Mouse (Mus musculus) layer of hippocampus, adult 18-20 months (tissue): ENCODE data around the gene Phf7. TPM values are rescaled to one million over a fixed set of nuclear protein-coding genes. Genes with fewer than 3 reads are reported as not detected.

Experiments
- DNase-seq, 2 experiments: peaks; one replicate each; pipeline ENCODE4 v3.0.0; 2022; ENCODE audit warnings: low spot score in 2 of 2
- total RNA-seq, 2 experiments: library from RNA; stranded (reverse); gene quantifications; 2 replicates each; pipeline ENCODE4 v1.2.3; 2021

Gene Phf7
- total RNA-seq, 2 experiments from 2014 or later = 3.7 to 3.8 TPM

DNA sequence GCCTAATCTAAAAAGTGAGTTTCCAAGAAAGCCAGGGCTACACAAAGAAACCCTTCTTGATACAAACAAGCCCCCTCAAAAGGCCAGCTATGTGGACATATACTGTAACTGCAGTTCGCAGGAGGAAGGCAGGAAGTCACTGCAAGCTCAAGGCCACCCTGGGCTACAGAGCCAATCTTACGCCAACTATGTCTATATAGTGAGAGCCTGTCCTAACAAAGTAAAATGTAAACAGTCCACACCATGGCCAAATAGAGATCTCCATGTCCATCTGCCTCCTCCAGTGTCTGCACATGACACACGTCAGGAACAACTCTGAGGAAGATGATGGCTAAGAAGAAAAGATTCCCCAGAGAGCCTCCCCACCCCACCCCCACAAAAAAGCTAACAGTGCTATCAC lies 51.1 kb downstream of the Phf7 start:
- no peak for DNase-seq

DNA sequence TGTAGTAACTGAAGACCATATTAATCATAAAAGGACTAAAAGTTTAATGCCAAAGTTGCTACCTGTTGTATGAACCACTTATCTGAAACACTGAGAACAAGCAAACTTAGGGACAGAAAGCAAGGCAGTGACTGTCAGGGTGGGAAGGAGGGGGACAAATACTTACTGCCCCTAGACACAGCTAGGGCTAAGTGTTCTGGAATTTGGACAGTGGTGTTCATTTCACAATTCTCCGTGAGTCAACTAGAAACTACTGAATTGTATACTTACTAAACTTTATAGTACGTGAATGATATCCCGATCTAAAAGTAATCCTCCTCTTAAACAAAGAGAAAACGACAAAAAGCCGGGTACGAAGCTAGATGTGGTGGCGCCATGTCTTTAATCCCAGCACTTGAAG lies 51.5 kb downstream of the Phf7 start:
- DNase-seq = no peak

DNA sequence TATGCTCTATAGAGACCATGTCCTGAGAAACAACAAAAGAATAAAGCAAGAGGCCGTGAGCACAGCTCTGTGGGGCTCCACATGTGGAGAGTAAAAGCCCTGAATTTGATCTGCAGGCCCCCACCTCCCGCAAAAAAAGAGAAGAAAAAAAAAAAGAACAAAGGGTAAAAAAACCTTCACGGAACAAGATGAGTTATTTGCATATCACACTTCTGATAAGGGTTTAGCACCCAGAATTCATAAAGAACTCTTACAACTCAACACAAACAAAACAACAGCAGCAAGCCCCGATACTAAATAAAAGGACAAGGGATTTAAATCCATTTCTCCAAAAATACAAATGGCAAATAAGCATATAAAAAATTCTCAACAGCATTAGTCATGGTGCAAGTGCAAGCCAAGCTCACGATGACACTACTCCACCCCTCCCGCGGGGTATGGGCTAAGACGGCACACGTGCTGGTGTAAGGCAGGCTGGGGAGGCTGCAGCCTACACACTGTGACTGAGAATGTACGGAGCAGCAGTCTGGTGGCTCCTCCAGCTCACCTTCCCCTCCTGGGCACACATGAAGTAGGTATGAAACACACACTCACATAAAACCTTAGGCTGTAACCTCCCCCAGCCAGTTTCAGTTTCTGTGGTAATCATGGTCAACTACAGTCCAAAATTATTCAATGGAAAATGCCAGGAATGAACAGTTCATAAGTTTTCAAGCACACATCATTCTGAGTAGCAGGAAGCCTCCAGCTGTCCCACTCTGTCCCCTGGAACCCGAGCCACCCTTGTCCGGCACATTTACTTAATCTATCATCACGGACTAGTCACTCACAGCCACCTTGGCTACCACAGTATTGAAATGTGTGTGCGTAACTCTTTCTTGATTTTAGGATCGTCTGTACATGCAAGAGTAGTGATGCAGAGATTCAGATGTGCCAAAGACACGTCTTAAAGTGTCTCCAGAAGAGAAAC lies 53.3 kb downstream of the Phf7 start:
- peak in 1 of 2 experiments; percentile 59 for DNase-seq

DNA sequence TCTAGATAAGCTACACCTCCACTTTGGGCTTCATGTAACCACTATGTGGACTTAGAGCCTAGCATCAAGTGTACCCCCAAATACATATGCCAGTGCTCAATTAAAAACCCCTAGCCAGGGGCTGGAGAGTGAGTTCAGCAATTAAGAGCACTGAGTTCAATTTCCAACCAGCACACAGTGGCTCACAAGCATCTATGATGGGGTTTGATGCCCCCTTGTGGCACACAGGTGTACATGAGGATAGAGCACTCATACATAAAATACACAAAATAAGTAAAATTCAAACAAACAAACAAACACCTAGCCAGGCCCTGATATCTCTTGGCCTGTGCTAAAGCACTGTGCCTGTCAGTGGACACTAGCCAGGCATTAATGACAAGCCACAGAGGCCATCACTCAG lies 55.1 kb downstream of the Phf7 start:
- DNase-seq = peak in 1 of 2 experiments; percentile 63

DNA sequence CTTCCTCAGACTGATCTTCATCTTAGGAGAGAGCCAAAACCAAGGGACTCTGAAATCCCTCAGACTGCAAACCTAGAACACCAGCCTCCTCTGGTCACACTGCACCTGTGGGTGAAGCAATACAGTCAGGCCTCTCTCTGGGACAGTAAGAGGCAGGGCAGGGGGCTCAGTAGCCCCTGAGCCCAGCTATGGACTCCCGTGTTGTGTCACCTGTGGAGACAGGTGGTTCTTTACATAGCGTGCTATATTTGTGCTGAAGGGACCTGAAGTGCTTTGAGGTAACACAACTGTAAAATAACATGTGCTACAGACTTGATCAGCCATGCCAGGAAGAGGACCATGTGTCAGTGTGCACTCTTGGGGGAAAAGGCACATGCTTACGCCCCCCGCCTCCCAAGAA lies 55.6 kb downstream of the Phf7 start:
- DNase-seq = no peak

DNA sequence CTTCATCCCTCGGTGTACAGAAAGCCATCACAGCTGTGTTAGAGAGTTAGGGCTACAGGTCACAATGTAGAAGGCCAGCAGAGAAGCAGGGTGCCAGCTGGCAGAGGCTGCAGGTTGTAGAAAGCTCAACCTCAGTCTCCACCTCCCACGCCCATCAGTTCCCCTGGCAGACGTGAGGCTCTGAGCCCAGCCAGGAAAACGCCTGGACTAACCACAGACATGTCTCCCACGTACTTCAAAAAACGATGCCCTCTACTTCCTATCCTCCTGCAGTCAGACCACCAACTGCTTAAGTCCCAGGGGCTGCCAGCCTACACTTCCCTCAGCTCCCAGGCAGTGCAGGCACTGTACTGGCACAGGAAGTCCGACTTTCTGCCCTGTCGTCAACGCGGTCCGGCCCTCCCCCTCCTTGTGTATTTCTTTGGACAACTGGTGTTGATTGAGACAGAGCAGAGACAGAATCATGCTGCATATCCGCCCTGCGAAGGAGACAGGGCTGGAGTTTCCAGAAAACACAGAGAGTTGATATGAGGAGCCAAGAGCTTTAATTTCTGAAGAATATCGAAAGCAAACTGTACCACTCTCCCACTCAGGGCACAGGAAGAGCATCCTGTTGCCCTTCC lies 56.1 kb downstream of the Phf7 start:
- no peak for DNase-seq

DNA sequence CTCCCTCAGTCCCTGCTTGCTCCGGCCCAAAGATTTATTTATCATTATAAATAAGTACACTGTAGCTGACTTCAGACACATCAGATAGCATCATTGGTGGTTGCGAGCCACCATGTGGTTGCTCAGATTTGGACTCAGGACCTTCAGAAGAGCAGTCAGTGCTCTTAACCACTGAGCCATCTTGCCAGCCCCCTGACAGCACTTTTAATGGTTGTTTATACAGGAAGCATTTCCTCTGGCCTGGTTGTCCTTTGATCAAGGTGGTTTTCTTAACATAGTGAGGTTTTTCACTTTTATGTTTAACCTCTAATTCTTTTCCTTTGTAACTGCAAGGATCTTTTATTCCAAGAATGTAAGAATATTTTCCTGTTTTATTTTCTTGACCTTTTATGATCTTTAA lies 56.7 kb downstream of the Phf7 start:
- DNase-seq = no peak

DNA sequence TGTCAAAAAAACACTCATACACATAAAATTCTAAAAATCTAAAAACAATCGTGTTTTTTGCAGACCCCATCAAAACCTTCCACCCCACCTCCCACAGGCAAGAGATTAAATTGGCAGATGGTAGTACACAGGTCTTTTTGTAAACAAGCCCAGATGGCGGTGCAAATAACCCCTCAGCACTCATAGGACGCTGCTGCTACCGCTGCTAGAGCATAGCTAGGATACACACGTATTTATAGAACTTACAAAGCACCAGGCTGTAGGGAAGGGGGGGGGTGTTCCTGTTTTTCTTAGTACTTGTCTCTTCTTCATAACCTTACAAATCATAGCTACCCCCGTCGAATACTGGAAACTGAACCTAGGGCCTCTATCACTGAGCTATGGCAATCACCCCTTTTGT lies 57.3 kb downstream of the Phf7 start:
- DNase-seq = peak in 1 of 2 experiments; percentile 60

DNA sequence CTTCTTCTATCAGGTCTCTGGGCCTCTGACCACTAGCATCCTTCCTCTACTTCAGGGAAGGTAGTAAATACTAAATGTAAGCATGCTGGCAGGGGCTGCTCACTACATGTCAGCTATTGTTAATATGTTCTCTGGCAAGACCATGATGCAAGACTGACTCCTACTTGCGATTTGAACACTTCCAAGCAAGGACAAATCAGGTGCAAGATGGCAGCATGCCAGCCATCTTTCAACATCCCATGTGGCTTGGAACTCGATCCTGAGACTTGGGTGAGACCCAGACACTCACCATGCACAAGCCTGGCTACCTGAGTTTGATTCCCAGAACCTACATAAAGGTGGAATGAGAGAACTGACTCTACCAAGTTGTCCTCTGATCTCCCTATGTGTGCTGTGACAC lies 59.2 kb downstream of the Phf7 start:
- DNase-seq = no peak

DNA sequence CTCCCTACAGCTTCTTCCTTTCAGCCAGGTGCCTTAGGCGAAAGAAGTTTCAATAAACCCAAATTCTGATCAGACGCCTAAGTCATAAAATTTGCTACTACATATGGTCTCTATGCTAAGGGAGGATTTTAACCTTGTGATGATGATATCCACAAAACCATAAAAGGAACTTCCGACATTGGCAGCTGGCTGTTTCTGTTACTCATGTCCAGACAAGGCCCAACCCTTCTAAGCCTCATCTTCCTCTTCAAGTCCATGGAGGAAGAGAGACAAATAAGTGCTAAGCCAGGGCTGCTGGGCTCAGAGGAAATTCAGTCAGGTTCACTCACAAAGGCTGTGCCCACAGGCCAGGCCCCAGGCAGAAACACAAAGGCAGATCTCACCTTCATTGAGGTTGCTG lies 61.8 kb downstream of the Phf7 start:
- DNase-seq = no peak

DNA sequence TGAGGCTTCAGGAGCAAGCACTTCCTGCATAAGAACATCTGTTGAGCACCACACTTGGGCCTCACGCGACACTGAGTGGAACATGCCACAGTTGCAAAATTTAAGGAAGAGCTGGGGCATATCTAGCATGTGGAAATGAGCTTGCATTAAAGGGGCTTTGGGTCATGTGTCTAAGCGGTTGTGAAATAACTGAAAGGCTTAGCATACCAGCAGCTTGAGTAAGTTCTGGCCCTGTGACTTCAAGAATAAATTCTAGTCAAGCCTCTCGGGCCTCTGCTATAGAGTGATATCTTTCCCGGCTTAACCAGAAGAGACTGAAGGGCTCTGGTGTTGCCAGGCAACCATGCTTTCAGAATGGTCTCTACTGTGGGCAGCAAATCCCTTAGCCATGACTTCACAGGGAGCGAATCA lies 62.3 kb downstream of the Phf7 start:
- no peak for DNase-seq

Other genes with a start within 250 kb of the Phf7 start
- gene Glt8d1, start 249.9 kb downstream of the Phf7 start, total RNA-seq = 10 to 100 TPM; 38.4 to 39.4 TPM
- gene Spcs1, start 249.6 kb downstream of the Phf7 start, total RNA-seq = 100 to 1,000 TPM; 149 to 170 TPM
- gene Pbrm1, start 232.2 kb downstream of the Phf7 start, total RNA-seq = 10 to 100 TPM; 52.0 to 56.4 TPM
- gene Gnl3, start 232.2 kb downstream of the Phf7 start, total RNA-seq = 10 to 100 TPM; 42.6 to 45.7 TPM
- 10 to 100 TPM; 26.9 to 30.3 TPM for gene Smim4, start 122.4 kb downstream of the Phf7 start, total RNA-seq
- 10 to 100 TPM; 11.0 to 11.5 TPM for gene Nt5dc2, start 120.3 kb downstream of the Phf7 start, total RNA-seq
- 10 to 100 TPM; 15.6 to 16.2 TPM for gene Stab1, start 82.7 kb downstream of the Phf7 start, total RNA-seq
- gene Tnnc1, start 43.0 kb downstream of the Phf7 start, total RNA-seq = 1 to 10 TPM; 2.0 to 3.5 TPM
- 100 to 1,000 TPM; 434 to 437 TPM for gene Nisch, start 34.4 kb downstream of the Phf7 start, total RNA-seq
- 1 to 10 TPM; 5.2 to 5.7 TPM for gene Sema3g, start 33.5 kb downstream of the Phf7 start, total RNA-seq
- 100 to 1,000 TPM; 137 to 140 TPM for gene Bap1, start 133 bp upstream of the Phf7 start, total RNA-seq
- 1 to 10 TPM; 3.7 to 4.9 TPM for gene Dnah1, start 72.6 kb upstream of the Phf7 start, total RNA-seq
- 10 to 100 TPM; 37.6 to 41.5 TPM for gene Capn7, start 85.3 kb upstream of the Phf7 start, total RNA-seq
- 100 to 1,000 TPM; 158 to 165 TPM for gene Sh3bp5, start 184.8 kb upstream of the Phf7 start, total RNA-seq
- gene Eaf1, start 243.1 kb upstream of the Phf7 start, total RNA-seq = 10 to 100 TPM; 19.1 to 20.3 TPM
- 10 to 100 TPM; 28.3 to 29.6 TPM for gene Mettl6, start 243.7 kb upstream of the Phf7 start, total RNA-seq